Mouse (Mus musculus) right cerebral cortex, postnatal 4 days (tissue): ENCODE measurements at regions not wholly inside any gene's neighbourhood (a gene's known extent, or its start where the extent isn't known, plus 50 kb on each side); places are given as distances from the start of the nearest gene placed in this dataset.

Source experiments
- DNase-seq: peaks from one replicate; pipeline ENCODE4 v3.0.0-alpha.2; 2022

DNA sequence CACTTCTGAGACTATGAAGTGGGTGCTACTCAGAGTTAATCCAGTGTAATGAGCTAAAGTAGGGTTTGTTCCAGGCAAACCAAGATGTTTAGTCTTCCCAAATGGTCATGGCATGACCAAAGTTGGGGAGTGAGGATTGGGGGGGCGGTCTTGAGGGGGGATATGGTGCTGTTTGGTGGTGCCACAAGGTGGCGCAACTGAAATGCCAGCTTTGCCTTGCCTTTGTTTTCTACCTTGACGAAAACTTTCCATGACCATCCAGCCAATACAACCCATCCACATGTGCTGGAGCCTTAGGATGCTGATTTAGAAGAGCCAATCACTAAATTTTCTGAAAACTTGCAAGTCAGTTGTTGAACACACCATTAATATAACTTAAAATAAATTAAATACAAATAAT lies 358.9 kb downstream of the Bcor start:
- no peak for DNase-seq

DNA sequence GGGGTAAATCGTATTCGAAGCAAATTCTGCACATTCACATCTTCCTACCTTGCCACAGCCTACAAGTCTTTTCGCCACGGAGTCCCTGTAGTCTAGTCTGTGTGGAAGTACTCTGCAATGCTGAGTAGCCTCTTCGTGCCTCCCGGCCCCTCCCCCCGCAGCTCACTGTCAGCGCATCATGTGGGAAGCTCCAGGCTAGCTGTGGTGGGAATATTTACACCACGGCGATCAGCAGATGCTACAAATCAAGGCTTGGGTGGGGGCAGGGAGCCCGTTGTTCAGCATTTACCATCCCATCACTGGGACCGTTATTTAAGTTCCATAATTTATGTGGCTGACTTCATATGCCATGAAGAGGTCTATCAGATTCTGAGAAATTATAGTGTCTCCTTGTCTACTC lies 358.5 kb downstream of the Bcor start:
- DNase-seq: no peak

DNA sequence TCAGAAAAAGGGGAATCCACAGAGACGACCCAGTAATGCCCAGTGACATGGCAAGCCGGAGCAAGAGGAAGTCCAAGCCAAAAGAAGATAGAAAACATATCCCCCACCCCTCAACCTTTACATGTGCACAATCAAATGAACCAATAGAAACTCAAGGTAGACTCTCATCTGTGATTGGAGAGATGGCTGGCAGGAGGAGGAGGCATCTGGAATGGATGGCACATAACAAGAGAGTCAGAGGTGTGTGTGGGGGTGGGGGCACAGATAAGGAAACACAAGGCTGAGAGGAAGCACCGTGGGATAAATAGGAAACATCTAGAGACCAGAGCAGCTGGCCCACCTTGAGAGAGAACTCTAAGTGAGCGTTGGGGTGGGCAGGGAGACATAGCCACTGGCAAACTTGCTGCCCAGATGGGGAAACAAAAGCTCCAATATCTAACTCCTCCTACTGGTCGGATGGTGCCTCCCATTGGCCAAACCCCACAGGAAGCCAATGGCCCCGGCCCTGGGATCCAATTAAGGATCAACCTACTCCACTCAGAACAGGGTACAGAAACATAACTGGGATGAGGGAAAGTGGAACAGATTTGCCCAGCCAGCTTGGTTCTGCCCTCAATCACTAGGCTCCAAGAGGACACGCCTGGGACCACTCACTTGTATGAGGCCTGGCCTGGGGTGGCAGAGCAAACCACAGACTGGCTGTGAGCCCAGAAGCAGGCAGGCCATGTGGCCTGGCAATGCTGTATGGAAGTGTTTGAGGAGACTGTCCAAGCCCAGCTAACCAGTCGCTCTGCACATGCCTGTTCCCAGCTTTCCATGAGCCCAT lies 357.9 kb downstream of the Bcor start:
- DNase-seq: peak; percentile 16

DNA sequence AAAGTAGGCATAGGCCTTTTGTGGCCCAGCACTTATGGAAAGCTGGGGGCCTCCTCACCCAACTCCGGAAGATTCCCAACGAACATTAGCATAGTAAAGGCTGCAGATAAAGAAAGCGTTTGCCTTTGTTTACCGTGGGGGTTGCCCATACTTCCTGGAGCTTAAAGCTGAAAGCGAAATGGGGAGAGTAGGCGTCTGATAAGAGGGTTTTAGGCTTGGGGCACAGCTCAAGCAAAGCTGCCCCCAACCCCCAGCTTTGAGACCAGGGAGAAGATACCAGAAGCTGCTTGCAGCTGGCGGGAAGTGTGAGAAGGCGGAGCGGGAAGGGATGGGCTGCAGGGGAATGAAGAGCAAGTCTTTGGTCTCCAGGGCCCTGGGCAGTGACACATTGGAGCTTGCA lies 356.9 kb downstream of the Bcor start:
- no peak for DNase-seq

DNA sequence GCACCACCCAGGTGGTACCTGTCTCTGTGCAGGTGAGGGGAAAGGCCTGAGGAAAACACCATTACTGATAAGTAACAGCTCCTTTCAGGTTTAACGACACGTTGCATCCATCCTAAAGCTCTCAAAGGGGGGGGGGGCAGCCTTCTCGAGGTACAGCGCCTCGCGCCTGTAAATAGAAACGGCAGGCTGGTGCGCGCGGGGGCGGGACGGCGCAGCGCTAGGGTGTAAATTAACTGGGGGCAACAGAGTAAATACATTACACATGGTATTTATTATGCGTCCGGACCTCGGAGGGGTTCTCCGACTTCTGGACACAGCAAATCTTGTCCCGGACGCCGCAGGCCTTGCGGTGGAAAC lies 353.3 kb downstream of the Bcor start:
- DNase-seq: no peak

DNA sequence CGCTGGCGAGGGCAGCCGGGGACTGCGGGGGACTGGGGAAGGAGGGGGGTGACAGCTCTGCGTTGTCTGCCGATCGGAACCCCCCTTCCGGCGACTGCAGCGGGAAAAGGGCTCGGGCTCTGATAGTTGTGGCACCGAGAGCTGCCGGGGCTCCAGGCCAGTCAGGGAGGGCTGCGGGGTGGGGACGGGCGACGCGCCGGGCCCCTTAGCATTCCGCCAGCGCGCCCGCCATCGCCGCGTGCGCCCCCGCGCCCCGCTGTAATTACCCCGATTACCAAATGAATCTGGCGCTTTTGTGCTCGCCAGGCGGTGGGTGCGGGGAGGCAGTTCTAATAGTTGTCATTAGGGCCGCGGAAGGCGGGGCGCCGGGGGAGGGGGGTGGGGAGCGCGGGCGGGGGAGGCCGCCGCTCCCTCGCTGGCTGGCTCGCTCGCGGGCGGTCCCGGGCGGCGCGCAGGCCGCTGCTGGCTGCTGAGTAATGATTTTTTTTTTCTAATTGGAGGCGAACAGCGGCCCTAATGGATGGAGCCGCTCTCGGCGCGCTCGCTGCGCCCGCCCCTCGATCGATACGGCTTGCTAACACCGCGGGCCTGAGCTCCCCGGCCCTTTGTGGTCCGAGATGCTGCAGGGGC lies 352.8 kb downstream of the Bcor start:
- DNase-seq: peak; percentile 58

DNA sequence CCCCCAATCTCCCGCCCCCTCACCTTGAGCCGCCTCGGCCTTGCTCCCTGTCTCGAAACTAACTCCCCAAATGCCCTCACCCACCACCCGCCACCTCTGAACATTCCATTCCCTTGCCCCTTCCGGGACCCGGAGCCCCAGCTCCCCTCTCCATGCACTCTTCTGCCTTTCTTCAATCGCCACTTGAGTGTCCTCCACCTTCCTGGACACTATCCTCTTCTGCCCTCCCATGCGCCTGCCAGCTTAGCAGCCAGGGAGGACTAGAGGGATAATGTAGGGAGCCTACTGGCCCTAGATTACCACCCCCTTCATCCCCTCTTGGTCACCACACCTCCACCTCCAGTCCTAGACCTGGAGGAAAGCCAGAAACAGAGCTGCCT lies 352.3 kb downstream of the Bcor start:
- DNase-seq: no peak

DNA sequence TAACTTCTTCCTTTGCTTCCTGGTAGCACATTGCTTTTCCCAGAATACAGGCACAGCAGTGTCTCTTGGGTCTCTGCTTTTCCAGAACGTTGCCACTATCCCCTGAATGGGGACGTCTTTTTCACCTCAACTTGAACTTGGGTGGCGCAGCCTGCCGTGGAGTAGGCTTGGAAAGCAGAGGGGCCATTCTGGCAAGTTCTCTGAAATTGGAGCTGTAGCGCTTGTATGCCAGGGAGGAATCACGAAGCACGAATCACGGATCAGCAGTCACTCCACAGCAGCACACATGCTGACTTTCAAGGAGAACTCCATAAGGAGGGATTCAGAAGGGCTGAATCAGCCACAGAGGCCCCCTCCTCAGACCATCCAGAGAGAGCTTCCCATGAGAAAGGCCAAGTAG lies 351.2 kb downstream of the Bcor start:
- DNase-seq: no peak

DNA sequence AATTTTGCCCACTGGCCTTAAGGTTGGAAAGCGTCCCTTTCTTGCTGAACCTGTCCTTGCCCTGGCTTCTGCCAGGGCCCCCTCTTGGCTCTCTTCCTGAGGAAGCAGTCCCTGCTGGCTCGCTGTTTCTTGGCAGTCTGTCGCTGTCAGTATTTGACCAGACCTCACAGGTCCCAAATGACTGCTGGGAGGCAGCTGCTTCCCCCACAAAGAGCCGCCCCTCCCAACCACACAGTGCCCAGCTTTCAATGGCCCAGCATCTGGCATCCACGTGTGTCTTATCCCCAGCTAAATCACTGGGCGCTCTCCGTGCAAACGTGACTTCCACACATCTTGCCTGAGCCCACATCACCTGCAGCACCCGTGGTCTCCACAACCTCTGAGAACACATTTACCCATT lies 345.3 kb downstream of the Bcor start:
- DNase-seq: no peak

DNA sequence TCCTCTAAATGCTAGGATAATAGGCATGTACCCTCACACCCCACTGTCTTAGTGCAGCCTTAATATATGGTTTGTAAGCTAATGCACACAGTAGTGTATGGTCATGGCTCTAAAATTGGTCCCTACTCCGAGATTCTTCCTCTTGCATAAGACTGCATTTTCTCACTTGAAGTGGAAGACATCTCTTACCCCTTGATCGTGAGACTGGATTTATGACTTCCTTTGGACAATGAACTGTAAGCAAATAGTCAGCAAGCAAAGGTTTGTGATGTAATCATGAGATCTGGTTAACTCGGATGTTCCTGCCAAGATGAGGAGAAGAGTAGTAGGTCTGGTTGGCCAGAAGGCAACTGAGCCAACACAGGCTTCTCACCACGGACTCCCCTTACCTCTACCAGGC lies 344.3 kb downstream of the Bcor start:
- DNase-seq: no peak

DNA sequence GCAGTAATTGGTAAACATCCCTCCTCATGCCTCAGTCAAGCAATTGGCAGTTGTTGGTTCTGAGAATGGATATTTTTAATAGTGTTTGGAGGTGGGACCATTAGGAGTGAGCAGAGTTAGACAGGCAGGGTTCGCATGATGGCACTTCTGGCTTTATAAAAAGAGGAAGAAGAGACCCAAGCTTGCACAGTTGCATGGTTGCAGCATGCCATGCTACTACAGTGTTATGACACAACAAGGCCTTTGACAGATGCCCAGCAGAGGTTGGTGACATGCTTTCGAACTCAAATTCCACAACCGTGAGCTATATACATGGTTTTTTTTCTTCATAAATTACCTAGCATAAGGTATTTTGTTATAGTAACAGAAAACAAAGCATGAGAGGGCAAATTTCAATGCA lies 341.5 kb downstream of the Bcor start:
- no peak for DNase-seq

DNA sequence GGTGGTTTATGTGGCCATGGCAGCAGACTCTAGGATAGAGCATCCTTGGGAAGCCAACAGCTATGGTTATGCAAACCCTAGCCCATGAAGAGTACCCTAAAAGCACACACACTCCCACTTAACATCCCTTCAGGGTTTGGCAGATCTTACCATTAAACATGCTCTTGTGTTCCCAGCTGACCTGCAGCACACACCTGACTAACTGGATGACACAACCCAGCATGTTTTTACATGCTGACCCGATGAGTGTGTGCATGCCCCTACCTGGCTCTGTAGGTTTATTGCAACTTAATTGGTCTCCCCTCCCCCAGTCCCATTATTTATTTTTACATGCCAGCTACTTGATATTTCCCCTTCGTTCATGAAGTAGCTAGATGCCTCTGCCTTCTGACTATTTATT lies 339.0 kb downstream of the Bcor start:
- no peak for DNase-seq

DNA sequence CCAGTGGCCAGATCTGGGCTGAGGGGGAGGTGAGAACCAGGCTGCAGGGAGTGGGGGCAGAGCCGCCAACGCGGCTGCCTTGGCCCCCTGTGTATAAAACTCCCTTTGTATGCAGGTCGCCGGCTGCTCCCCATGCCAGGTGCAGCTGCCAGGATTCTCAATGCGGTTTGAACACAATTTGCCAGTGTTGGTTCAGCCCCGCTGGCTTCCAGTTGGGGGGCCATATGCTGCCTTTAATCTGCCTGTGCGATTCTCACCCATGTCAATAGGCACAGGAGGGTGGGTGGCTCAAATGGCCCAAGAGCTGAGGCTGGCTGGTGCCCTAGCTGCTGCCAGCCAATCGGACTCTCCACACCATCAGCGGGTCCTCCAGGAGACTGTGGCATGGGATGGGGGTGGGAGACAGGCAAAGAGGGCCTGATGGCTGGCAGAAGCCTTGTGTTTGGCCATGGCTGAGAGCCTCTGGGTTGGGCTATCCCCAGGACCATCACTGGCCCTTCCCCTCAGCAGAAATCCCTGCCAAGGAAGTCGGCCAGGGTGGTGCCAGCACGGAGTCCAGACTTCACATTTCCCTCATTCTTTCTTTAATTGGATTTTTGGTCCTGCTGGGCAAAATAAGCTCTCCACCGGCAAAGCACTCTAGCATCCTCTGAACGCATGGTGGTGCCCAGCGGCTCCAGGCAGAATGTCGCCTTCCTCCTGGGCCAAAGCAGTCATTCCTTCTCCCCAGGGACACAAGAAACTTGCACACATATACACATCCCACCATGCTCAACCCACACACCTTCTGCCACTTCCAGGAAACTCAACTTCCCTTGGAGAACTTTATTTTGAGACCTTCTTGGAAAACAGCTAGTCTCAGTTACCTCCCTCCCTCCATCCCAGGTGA lies 338.0 kb downstream of the Bcor start:
- DNase-seq: peak; percentile 32

DNA sequence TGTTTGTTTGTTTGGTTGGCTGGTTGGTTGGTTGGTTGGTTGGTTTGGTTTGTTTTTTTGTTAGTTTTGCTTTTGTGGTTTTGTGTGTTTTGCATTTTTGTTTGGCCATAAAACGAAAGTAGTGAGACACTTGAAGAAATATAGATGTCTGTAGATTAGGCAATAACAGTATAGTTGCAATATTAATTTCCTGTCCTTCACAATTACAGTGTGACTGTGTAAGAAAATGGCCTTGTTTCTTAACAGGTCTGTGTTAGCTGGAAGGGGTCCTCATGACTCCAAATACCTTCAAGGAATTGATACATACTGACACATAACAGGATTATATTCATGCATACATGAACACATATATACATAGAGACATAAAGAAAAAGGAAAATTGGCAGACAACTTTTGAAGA lies 334.2 kb downstream of the Bcor start:
- DNase-seq: no peak

DNA sequence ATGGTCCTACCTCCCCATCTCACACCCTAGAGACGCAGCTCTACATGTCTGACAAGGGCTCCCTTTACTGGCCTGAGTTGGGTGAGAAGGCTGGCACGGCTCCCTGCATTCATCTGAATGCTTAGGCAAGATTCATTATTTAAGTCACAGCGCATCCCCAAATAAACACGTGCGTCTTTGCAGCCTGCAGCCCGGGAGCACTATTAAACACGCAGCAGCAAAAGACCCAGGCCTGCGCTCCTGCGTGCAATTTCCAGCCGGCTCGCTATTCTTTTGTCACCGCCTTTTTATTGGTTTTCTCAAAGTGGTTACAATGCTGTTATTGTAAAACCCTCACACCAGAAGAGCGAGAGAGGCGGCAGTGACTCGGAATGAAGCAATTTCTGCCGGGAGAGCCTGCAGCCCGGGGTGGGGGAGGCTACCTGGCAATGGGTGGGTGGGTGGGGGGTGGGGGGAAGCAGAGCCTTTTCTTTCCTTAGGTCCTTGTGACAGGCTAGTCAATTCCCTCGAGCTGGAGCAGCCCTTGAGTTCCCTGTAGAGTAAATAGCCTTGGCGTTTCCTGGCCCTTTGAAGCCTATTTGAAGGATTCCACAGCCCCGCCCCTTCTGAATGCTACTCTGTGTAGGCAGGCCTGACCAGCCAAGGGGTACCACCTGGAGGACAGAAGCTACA lies 333.3 kb downstream of the Bcor start:
- peak; percentile 29 for DNase-seq

DNA sequence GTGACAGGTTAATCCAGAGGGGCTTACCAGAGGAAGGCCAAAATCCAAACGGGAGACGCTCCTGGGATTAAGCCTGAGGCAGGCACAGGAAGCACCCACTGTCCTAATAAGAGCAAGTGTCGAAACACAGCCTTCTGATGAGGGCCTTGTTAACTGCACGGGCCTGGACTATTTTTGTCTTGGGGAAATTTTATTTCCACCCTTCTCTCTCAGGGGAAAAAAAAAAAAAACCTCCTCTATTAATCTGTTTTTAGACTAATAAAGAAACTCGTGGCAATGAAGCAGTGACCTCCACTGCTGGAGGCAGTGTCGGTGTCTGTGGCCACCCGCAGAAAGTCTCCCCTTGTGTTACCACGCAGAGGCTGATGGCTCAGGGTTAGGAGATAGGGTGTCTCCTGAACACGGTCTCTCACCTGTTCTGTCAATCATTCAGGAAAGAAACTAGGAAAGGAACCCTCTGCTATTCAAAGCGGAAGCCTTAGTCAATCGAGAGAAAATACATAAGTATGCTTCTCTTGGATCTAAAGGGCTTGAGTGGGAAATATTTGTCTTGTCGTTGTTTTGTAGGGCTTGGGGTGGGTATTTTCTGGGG lies 330.6 kb downstream of the Bcor start:
- DNase-seq: no peak

DNA sequence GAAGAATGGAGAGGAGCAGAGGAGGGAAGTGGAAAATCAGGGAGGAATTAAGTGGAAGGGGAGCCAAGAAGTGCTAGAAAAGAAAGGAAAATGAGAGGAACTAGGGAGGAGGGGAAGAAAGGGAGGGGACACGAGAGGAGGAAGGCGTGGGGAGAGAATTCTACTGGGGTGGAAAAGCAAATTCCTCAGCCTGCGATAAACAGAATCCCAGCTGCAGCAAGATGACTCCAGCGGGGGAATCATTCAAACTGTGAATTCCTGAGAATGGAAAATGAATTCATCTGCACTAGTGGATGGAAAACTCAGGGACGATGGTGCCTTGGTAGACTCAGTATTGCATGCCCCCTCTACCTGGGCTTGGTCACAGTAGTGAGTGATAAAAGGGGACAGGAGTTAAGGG lies 322.6 kb downstream of the Bcor start:
- DNase-seq: no peak

DNA sequence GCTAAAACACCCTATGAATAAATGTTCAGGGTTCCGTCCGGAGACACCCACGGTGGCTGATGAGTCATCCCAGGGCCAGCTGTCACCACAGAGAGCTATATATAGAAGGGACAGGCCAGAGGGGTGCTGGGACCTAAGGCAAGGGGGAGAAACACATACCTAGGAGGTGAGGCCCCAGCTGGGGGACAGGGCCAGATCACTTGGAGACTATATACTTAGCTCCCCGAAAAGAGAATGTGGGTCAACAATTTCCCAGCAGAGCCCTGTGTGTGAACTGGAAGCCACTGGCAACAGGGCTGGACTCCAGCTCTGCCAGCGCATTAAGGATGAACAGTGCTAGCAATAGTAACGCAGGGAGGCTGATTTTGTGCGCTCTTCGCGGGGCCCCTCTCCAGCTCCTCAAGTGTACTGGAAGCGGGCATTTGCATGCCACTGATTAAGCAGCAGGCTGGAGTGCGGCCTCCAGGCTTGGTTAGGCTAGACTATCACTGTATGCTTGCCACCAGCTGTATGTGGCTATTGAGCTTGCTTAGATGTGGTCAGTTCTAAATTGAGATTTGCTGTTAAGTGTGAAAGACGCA lies 320.4 kb downstream of the Bcor start:
- DNase-seq: no peak

DNA sequence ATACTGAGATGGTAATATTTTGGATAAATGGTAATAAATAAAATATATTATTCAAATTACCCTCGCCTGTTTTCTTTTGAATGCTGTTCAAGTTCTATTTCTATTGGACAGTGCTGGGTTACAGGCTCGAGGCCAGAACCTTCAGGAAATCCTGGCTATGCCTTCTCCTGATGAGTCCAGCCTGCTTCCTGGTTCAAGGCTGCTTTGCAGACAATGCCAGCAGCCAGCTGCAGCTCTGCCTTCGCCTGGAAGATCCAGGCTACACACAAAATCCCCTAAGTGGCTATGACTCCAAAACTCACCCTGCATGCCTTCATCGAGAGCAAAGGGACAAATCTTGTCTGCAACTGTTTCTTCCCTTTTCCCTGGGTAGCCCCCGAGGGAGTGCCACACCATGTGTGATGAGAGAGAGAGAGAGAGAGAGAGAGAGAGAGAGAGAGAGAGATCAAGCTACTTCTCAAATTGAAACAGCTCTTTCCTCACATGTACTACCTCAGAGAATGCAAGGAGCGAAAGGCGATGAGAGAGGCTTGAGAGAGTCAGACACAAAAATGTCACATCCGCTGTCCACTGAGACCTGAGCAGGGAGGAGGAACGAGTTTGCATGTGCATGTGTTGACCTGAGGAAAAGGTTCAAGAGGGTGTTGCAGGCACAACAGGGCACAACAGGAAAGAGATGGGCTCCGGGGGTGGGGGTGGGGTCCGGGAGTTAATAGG lies 319.7 kb downstream of the Bcor start:
- no peak for DNase-seq

DNA sequence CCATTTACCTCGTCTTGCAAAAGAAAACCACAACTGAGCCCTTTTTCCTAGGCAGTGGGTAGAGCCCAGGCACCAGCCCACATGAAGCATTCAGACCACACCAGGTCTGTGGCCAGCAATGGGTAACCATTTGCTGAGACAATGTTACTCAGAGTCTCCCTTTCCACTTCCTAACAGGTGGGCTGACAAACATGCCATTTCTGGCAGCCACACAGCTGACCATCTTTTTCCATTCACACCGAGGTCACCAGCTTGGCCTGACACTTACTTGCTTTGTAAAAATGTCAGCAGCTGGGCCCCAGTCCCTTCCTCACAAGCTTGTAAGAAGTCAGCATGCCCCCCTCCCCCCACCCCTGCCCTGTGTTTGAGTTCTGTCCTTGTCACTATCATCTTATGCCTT lies 314.6 kb downstream of the Bcor start:
- DNase-seq: no peak

DNA sequence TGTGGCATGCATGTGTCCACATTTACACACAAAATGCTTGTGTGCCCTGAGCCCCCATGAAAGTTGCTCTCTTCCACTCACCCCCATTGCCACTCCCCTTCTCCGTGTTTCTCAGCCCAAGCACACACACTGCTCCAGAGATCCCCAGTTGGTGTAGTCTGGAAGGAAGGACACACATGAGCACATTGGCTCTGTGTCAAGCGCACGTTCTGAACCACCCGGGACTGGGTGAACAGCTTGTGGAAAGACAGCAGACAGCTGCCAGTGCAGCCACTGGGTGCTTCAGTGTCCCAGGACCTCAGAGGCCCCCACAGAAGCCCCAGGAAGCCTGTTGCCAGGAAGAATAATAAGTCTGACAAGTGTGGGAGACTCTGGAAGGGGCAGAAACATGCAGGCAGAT lies 304.2 kb downstream of the Bcor start:
- DNase-seq: no peak

DNA sequence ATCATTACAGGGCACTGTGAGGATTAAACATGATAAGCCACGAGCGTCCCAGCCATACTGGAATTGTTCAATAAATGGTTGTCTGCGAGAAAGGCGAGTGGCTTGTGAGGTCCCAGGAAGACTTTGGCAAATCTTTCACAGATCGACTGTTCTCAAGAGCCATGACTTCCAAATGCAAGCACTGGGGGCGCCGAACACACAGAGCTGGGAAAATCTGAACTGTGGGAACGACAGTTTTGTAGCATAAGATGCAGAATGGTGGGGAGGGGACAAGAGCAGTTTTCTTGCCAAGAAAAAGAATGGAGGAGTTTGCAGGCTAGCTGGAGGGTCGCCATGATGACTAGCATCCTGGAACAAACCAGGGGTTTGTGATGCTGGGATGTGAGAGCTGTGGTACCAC lies 300.8 kb downstream of the Bcor start:
- DNase-seq: peak; percentile 7
